Mouse (Mus musculus) kidney, postnatal 0 days (tissue): Measurements from ENCODE around the gene Cacng7. TPM values are rescaled to one million over a fixed set of nuclear protein-coding genes. Genes with fewer than 3 reads are reported as not detected.
A peak's percentile ranks its signal among the peaks of the same experiment; 100 is the strongest.
"Not testable (repeated sequence)": the region's sequence is repeated elsewhere in the genome, so short reads cannot be mapped to it uniquely, and the experiment has no call there.

Experiments
- ATAC-seq: fragments of 200-750 bp; cut with Nextera tagmentation; replicated peaks from 2 replicates; pipeline ENCODE4 v1.8.0; 2017; ENCODE audit warnings: low read depth, moderate number of reproducible peaks, moderate TSS enrichment, moderate library complexity; ENCODE audit not compliant: low FRiP score
- DNase-seq: peaks from one replicate; pipeline ENCODE4 v3.0.0-alpha.2; 2016; ENCODE audit warnings: low spot score
- H3K27ac ChIP-seq: fragments of 300-500 bp; sonication (generic); 2 replicates; pipeline ENCODE4 v1.5.1; 2014; ENCODE audit warnings: mild to moderate bottlenecking
- H3K27me3 ChIP-seq: fragments of 300-500 bp; sonication (generic); 2 replicates; pipeline ENCODE4 v1.6.1; 2014; ENCODE audit warnings: low read length, mixed read lengths; ENCODE audit not compliant: insufficient read depth
- H3K36me3 ChIP-seq: fragments of 300-500 bp; sonication (generic); 2 replicates; pipeline ENCODE4 v1.6.1; 2014; ENCODE audit warnings: low read length, mixed read lengths; ENCODE audit not compliant: insufficient read depth
- H3K4me1 ChIP-seq: fragments of 300-500 bp; sonication (generic); replicated peaks from 2 replicates; pipeline ENCODE4 v1.6.1; 2014; ENCODE audit warnings: antibody characterized with exemption, low read length, mixed read lengths; ENCODE audit not compliant: insufficient read depth
- H3K4me2 ChIP-seq: fragments of 300-500 bp; sonication (generic); 2 replicates; pipeline ENCODE4 v1.6.1; 2014; ENCODE audit warnings: mild to moderate bottlenecking, low read length, moderate library complexity, mixed read lengths
- H3K4me3 ChIP-seq: fragments of 300-500 bp; sonication (generic); replicated peaks from 2 replicates; pipeline ENCODE4 v1.5.1; 2014; ENCODE audit warnings: low read depth, low read length
- H3K9ac ChIP-seq: fragments of 300-500 bp; sonication (generic); 2 replicates; pipeline ENCODE4 v1.6.1; 2014; ENCODE audit warnings: low read depth, low read length
- H3K9me3 ChIP-seq: fragments of 300-500 bp; sonication (generic); replicated peaks from 2 replicates; pipeline ENCODE4 v1.6.1; 2016; ENCODE audit warnings: low read length, inconsistent platforms, mixed read lengths
- CTCF ChIP-seq: IDR thresholded peaks from 2 replicates; pipeline ENCODE4 v1.5.1; 2016; ENCODE audit warnings: antibody characterized with exemption, low read depth, mild to moderate bottlenecking, moderate library complexity
- WGBS: fragments of 180-500 bp; shearing (Covaris S2); extraction: QIAGEN DNeasy Blood & Tissue Kit; methylation state at CpG from one replicate; pipeline ENCODE4 v1.1.7; 2014; 5-methylcytosine and 5-hydroxymethylcytosine counted together
- polyA plus RNA-seq: library from polyadenylated mRNA; unstranded; fragments of >200 nt; fragmentation: Nextera tagmentation; extraction: Ambion mirVana; gene quantifications from 2 replicates; pipeline ENCODE4 v1.2.1, GENCODE M21; 2015

The Cacng7 gene
- polyA plus RNA-seq, 1 experiment from 2014 or later, result 0.64 TPM

DNA sequence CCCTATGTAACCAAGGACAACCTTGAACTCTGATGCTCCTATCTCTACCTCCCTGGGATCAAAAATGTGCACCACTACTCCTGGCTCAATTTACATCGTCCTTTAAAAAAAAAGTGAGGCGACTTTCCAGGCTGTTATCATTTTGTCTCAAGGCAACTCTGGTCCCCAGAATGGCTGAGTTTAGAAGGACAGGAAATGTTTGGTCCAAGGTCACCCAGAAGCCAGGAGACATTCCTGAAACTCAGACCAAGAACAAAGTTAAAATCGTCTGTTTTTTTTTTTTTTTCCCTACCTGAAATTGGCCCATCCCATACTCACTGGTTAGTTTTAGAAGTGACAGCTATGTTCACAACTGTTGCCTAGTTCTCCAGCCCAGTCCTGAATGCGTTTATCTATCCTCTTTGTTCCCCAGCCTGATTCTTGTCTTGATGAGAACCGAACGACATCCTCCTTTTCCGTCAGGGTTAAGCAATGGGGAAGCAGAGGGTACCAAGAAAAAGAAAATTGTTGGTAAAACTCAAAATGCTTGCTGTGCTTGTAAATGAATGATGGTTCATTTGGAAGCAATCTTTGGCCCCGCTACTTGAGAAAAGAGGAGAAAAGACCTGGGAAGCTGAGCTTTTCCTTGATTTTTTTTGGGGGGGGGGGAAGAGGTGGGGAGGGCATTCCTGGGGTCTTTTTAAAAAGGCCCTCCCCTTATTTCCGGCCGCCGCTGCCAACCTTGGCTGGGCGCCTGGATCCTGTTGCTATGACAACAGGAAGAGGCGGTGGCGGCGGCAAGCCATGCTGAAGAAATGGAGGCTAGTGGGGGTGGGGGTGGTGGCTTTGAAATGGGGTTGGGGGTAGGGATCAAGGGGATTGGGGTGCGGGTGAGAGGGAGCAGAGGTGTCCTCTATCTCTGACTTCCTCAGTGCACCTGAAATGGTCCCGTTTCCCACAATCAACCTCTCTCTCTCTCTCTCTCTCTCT is 57.0 kb downstream of the Cacng7 start:
- Histone ChIP-seq H3K9me3 (no peaks in the 10 kb centered on the region), H3K36me3 (no peaks in the 10 kb centered on the region), H3K27me3 (no peaks in the 10 kb centered on the region), H3K4me1 (no peaks in the 10 kb centered on the region), H3K4me3 (peak overlapping the region; percentile 17), H3K9ac (no peak overlapping the region), H3K27ac (no peak overlapping the region), H3K4me2 (peak overlapping the region; percentile 41)
- DNase-seq, result no peak
- no peak for ATAC-seq
- 3% methylated on average over 17 of the region's 17 CpGs for whole genome bisulfite sequencing
- TF ChIP-seq CTCF, result no peak

DNA sequence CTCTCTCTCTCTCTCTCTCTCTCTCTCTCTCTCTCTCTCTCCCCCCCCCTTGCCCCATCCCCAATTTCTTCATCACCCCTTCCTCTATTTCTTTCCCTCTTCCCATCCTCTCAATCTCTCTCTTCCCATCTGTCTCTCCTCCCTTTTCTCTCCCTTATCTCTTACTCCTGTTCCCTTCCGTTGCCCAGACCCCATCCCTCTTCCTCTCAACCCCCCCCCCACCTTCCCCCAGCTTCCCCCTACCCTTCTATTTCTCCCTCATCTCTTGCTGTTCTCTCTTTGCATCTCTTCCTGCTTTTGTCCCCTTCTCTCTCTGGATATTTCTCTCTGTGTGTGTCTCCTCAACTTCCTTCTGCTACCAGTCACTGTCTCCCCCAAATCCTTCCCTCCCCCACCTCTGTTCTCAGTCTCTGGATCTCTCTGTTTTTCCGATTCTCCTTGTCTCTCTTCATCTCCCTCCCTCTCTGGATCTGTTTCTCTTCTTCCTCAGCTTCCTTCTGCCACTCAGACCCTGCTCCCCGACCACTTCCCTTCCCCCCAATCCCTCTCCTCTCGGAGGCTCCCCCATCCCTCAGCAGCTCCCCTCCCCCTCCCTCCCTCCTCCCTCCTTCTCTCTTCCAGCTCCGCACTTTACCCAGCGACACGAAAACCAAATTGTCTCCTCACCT is 57.8 kb downstream of the Cacng7 start, which contains the start of gene Cacng8:
Cacng8 (plus strand) TSS at position 271 of the 668 bp plus-strand sequence.
- Histone ChIP-seq H3K27ac (no peak within 1 kb of the TSS), H3K4me1 (no peaks in the 10 kb centered on the region), H3K4me3 (peak within 1 kb of the TSS; percentile 17), H3K27me3 (no peaks in the 10 kb centered on the region), H3K36me3 (no peaks in the 10 kb centered on the region), H3K9me3 (no peaks in the 10 kb centered on the region), H3K9ac (no peak within 1 kb of the TSS), H3K4me2 (peak within 1 kb of the TSS; percentile 41)
- peak; percentile 13 for DNase-seq
- no peak for TF ChIP-seq CTCF
- 1% methylated on average over 7 of the region's 7 CpGs for WGBS
- no peak for ATAC-seq

DNA sequence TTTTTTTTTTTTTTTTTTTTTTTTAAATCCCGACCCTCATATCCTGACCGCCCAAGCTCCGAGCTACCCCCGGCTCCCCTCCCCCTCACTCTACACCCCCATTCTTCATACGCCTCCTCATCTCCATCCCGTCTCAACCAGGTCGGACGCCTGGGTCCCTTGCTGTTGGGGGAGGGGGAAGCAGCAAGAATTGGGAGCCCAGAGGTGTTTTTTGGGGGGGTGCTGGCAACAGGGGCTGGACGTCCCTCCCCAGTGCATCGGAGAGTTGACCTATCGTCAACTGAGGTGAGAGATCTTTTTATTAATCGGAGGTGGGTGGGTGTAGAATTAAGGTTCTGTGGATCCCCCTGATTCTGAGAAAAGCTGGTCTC is 58.3 kb downstream of the Cacng7 start:
- H3K9ac ChIP-seq, result no peak overlapping the region
- no peak for DNase-seq
- 7% methylated on average over 12 of the region's 12 CpGs for WGBS

DNA sequence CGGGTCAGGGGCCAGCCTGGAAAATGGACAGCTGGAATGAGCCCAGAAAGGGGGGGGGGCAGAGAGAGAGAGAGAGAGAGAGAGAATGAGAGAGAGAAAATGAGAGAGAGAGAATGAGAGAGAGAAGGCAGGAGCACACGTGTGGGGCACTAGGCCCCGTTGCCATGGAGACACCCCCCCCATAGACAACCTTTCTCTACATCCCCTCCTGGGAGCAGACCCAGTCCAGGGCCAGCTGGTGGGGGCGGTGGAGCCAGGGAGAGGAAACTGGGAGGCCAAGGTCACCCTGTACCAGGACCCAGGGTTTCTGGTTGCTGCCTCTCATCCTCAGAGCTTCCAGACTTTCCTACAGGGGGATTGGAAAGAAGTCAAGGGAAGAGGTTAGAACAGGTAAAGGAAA is 59.1 kb downstream of the Cacng7 start:
- no peak overlapping the region for H3K4me2 ChIP-seq
- H3K9ac ChIP-seq, result no peak overlapping the region
- ATAC-seq, result no peak
- 18% methylated on average over 4 of the region's 4 CpGs for WGBS
- no peak for DNase-seq
- H3K36me3 ChIP-seq, result no peaks in the 10 kb centered on the region
- no peak for TF ChIP-seq CTCF
- no peaks in the 10 kb centered on the region for H3K4me1 ChIP-seq
- H3K4me3 ChIP-seq, result no peak overlapping the region
- no peaks in the 10 kb centered on the region for H3K27me3 ChIP-seq
- H3K27ac ChIP-seq, result no peak overlapping the region
- no peaks in the 10 kb centered on the region for H3K9me3 ChIP-seq

More for the DNA sequence above, 58.3 kb downstream of the Cacng7 start:
- Histone ChIP-seq H3K4me1 (no peaks in the 10 kb centered on the region), H3K36me3 (no peaks in the 10 kb centered on the region), H3K27ac (no peak overlapping the region), H3K9me3 (no peaks in the 10 kb centered on the region), H3K4me3 (0 out of 2 replicates have a peak overlapping the region, but pooled peaks have one; percentile 16), H3K27me3 (no peaks in the 10 kb centered on the region), H3K4me2 (peak overlapping the region; percentile 41)
- TF ChIP-seq CTCF, result no peak
- no peak for ATAC-seq

DNA sequence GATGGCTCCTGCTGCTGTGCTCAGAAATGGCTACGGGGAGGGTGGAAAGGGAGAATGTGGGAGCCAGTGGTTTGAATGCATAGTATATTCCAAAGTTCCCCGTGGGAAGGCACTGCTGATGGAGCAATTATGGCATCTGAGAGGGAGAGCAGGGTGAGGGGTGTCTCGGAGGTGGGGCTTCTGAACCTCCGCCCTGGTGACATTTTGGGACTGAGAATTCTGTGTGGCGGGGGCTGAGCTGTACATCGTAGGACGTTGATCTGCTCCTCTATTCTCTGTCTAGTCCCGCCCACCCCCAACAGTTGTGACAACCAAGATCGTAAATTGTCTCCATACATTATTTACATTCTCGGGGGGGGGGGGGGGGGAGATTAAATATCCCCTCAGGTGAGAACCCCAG is 64.6 kb downstream of the Cacng7 start:
- TF ChIP-seq CTCF, result no peak
- H3K36me3 ChIP-seq, result no peaks in the 10 kb centered on the region
- 64% methylated on average over 10 of the region's 10 CpGs for WGBS
- no peaks in the 10 kb centered on the region for H3K9me3 ChIP-seq
- DNase-seq (no peak), ATAC-seq (no peak)
- H3K4me1 ChIP-seq, result no peaks in the 10 kb centered on the region
- H3K27me3 ChIP-seq, result no peaks in the 10 kb centered on the region
- no peak overlapping the region for H3K27ac ChIP-seq
- no peak overlapping the region for H3K9ac ChIP-seq
- no peak overlapping the region for H3K4me3 ChIP-seq
- H3K4me2 ChIP-seq, result no peak overlapping the region

DNA sequence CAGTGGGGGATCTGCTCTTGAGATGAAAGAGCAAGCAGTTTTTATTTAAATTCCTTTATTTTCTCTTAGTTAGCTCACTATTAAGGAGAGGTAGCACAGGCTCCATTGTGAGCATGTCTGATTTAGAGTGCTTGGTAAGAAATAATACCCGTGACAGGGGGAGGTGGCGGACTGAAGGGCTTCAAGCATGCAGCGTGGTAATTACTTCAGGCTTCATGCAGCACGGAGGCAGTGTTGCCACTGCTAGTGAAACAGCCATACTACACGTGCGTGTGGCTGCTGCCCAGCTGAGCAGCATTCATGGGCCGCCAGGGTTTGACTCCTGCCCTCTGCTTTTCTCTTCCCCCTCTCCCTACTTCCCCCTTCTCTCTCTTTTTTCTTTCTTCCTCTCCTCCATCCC is 65.0 kb downstream of the Cacng7 start:
- ATAC-seq (no peak), DNase-seq (no peak)
- Histone ChIP-seq H3K27me3 (no peaks in the 10 kb centered on the region), H3K9me3 (no peaks in the 10 kb centered on the region), H3K4me2 (no peak overlapping the region), H3K27ac (no peak overlapping the region), H3K4me1 (no peaks in the 10 kb centered on the region), H3K4me3 (no peak overlapping the region), H3K9ac (no peak overlapping the region), H3K36me3 (no peaks in the 10 kb centered on the region)
- WGBS, result 22% methylated on average over 7 of the region's 7 CpGs
- no peak for TF ChIP-seq CTCF

DNA sequence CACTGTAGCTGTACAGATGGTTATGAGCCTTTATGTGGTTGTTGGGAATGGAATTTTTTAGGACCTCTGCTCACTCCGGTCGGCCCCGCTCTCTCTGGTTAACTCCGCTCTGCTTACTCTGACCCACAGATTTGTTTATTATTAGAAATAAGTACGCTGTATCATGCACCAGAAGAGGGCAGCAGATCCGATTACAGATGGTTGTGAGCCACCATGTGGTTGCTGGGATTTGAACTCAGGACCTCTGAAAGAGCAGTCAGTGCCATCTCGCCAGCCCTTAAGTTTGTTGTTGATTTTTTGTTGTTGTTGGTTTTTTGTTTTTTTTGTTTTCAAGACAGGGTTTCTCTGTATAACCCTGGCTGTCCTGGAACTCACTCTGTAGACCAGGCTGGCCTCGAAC is 65.6 kb downstream of the Cacng7 start:
- 92% methylated on average over 7 of the region's 8 CpGs for WGBS

More for the DNA sequence above, 65.6 kb downstream of the Cacng7 start:
- H3K36me3 ChIP-seq, H3K27me3 ChIP-seq, H3K4me3 ChIP-seq, H3K4me2 ChIP-seq, H3K9me3 ChIP-seq, DNase-seq, H3K27ac ChIP-seq, H3K4me1 ChIP-seq, H3K9ac ChIP-seq, ATAC-seq: not testable (repeated sequence)
